Mouse (Mus musculus): ENCODE results near the gene Sec14l1.

The Sec14l1 gene

GRCm38 (mm10) chr11:117130888-117131287 lies 15.9 kb downstream of the Sec14l1 start:
- DNase-seq: no peak

- no peak for DNase-seq
These were observed 16.5 kb downstream of the Sec14l1 start for GRCm38 (mm10) chr11:117131450-117131849.

GRCm38 (mm10) chr11:117134776-117135387 lies 19.9 kb downstream of the Sec14l1 start:
- DNase-seq: no peak

DNA sequence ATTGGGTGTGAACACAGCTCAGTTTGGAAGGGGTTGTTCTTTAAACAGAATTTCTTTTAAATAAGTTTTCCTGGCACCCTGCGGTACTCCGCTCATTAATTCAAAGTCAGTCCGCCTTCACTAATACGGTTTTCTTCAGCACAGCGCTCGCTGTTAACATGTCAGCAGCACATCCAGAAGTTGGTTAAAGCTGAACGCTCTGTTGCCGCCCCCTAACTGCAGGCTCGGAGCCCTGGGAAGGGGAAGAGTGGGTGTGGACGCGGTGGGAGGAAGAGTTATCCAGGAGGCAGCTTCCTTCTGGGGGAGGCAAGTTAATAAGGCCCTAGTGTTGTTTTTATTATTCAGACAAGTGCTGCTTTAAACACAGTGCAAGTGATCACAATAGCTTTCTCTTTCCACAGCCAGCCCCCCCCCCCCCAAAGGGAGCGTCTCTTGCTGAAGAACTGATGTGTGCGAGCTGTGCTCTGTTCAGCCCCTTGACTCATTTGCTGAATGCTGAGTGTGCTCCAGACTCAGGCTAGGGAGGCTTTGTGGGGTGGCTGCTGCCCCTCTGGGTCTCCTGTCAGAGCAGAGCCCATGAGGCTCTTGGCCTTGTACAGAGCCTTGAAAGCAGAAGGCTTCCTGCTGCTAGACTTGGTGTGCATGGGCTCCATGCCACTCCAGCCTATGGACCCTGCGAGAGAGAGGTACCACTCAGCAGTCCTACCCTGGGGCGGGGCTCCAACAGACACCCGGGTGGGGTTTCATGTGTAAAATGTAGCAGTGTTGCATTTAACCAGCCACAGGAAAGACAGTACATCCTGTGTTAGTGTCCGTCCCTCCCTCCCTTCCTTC lies 20.7 kb downstream of the Sec14l1 start:
- peak; percentile 52 for DNase-seq

- no peak for DNase-seq
These were observed 21.9 kb downstream of the Sec14l1 start for GRCm38 (mm10) chr11:117136880-117137279.

GRCm38 (mm10) chr11:117138213-117138761 lies 23.3 kb downstream of the Sec14l1 start:
- DNase-seq: no peak

- DNase-seq: no peak
These were observed 24.0 kb downstream of the Sec14l1 start for GRCm38 (mm10) chr11:117138795-117139463.

DNA sequence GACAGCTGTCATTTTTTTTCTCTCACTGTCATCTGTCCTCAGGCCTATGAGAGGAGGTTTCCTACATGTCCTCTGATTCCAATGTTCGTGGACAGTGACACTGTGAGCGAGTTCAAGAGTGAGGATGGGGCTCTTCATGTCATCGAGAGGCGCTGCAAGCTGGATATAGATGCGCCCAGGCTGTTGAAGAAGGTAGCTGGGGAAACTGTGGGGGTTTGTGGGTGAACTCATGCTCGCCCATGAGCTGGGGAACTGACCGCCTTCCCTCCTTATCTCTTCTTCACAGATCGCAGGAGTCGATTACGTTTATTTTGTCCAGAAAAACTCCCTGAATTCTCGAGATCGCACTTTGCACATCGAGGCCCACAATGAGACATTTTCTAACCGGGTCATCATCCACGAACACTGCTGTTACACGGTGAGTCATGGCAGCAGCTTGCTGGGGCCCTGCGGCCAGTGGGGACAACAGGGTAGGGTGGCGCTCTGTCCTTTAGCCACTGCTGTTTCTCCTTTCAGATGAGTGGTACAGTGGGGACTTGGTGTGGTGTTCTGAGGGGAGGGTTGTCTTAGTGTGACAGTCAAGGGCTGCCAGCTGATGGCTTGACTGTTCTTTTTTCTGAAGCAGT lies 26.5 kb downstream of the Sec14l1 start:
- DNase-seq: no peak

GRCm38 (mm10) chr11:117142507-117142906 lies 27.5 kb downstream of the Sec14l1 start:
- no peak for DNase-seq

DNA sequence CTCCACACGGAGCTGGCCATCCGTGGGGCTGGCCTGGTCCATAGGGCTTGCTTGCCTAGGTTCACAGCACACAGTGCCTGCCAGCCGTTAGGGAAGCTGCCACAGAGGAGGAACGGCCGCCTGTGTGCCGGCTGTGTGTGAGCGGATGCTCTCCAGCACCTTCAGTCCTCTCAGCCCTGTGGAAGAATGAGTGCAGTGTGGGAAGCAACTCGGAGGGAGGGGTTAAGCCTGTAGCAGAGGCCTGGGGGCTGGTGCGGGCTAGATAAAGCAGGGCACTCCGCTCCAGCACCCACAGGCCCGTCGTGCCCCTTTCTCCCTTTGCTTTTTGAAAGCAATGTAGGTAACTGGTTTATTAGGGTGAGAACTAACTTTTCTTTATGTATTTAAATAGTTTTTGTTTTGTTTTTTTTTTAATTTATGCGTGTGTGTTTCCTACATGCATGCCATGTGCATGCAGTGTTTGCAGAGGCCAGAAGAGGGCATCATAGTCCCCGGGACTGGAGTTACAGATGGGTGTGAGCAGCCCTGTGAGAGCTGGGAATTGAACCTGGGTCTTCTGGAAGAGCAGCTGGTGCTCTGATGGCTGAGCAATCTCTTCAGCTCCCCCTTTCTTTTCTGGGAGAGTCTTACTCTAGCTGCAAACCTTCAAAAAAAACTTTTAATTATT lies 30.6 kb downstream of the Sec14l1 start:
- no peak for DNase-seq

GRCm38 (mm10) chr11:117146118-117146506 lies 31.1 kb downstream of the Sec14l1 start:
- no peak for DNase-seq

DNA sequence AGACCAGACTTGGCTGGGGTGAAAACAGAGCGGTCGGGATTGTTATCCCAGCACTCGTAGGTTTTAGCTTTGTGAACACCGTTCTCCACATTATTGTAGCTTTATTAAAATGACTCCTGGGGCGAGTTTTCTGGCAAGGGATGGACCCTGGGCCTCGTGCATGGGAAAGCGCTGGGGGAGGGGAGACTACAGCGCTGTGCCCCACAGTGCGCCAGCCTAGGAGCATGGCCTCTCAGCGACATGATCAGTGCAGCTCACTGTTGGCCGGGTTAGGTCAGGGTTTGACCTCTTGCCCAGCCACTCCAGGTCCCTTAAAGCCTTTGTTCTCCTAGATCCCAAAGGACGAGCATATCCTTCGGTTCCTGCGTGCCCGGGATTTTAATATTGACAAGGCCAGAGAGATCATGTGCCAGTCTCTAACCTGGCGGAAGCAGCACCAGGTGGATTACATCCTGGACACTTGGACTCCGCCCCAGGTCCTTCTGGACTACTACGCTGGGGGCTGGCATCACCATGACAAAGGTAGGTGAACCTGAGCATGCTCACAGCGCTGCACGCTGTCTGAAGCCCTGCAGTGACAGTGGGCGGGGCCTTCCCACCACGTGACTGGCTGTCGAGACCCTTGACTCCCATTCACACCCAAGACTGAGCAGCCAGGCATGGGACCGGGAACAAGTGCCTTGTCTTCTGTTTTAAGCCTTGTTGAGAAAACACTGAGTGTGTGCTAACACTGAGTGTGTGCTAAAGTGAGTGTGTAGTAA lies 32.0 kb downstream of the Sec14l1 start:
- DNase-seq: no peak

GRCm38 (mm10) chr11:117148893-117149685 lies 34.1 kb downstream of the Sec14l1 start:
- no peak for DNase-seq

GRCm38 (mm10) chr11:117150467-117150966 lies 35.5 kb downstream of the Sec14l1 start:
- DNase-seq: no peak

DNA sequence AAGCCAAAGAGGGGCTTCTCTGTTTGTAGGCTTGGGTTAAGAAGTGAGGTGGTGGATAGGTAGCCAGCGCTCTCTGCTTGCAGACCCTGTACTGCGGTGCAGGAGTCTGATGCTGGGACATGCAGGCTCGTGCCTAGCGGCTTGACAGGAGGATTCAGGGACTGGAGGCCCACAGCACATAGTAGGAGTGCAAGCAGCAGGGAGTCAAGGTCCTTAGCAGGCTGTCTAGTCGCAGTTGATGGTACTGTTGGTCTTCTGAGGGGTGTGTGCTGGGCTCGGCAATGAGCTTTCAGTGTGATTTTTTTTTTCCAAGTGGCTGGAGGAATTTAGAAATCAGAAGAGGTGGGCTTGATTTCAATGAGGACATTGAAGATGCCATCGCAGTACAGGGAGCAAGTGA lies 36.5 kb downstream of the Sec14l1 start:
- DNase-seq: no peak

GRCm38 (mm10) chr11:117152541-117152940 lies 37.6 kb downstream of the Sec14l1 start:
- DNase-seq: no peak

DNA sequence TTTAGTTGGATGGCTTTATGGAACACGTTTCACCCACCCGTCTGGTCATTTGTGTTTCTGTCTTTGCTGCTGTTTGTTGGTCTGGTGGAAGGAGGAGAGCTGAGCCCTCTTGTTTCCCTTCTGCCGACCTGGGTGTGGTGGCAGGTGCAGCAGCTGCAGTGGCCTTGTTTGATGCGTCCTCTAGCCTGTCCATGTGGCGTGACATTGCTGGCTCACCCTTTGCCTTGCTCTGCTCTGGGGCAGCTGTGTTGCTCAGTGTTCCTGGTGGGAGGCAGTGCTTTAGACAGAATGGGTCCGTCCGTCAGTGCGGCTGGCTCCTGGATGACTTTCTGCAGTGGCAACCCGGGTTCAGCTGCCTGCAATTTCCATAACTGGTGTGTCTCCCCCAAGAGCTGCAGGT lies 38.6 kb downstream of the Sec14l1 start:
- no peak for DNase-seq

GRCm38 (mm10) chr11:117154088-117154815 lies 39.3 kb downstream of the Sec14l1 start:
- no peak for DNase-seq

- peak; percentile 76 for DNase-seq
These were observed 41.8 kb downstream of the Sec14l1 start for GRCm38 (mm10) chr11:117156725-117157124.

DNA sequence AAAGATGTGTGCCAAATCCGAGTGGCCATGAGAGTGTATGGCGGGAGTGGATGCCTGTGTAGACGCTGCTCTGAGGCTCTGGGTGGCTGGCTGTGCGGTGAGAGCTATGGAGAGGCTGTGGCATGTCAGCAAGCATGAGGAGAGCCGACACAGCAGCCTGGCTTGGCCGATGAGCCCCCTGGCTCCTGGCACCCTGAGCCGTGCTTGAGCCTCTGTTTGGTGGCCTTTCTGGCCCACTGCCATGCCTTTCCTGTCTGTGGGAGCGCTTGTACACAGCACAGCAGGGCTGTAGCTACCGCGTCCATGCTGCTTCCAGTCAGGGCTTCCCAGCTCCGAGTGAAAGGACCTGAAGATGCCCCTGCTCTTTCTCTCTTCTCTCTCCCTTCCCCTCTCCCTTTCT lies 43.4 kb downstream of the Sec14l1 start:
- DNase-seq: no peak

Measured in retina, postnatal 1 day (tissue).